Mouse (Mus musculus) liver, embryonic 13.5 days (tissue): ENCODE data around the gene Cpn2. TPM values are rescaled to one million over a fixed set of nuclear protein-coding genes. Genes with fewer than 3 reads are reported as not detected.

Experiments used
- ATAC-seq: fragments of 200-750 bp; cut with Nextera tagmentation; 2 replicates; pipeline ENCODE4 v1.8.0; 2017; ENCODE audit warnings: low read depth, mild to moderate bottlenecking, moderate number of reproducible peaks, moderate library complexity
- DNase-seq: peaks from one replicate; pipeline ENCODE4 v3.0.0; 2022
- H3K27ac ChIP-seq: fragments of 300-500 bp; sonication (generic); 2 replicates; pipeline ENCODE4 v1.5.1; 2015; ENCODE audit warnings: moderate library complexity, mild to moderate bottlenecking, inconsistent platforms
- H3K27me3 ChIP-seq: fragments of 300-500 bp; sonication (generic); 2 replicates; pipeline ENCODE4 v1.6.1; 2015; ENCODE audit warnings: mild to moderate bottlenecking, inconsistent platforms
- H3K36me3 ChIP-seq: fragments of 300-500 bp; sonication (generic); 2 replicates; pipeline ENCODE4 v1.6.1; 2015; ENCODE audit warnings: mild to moderate bottlenecking, inconsistent platforms
- H3K4me1 ChIP-seq: fragments of 300-500 bp; sonication (generic); replicated peaks from 2 replicates; pipeline ENCODE4 v1.6.1; 2015; ENCODE audit warnings: inconsistent platforms
- H3K4me2 ChIP-seq: fragments of 300-500 bp; sonication (generic); 2 replicates; pipeline ENCODE4 v1.6.1; 2015; ENCODE audit warnings: inconsistent platforms, mild to moderate bottlenecking, moderate library complexity
- H3K4me3 ChIP-seq: fragments of 300-500 bp; sonication (generic); replicated peaks from 2 replicates; pipeline ENCODE4 v1.5.1; 2015; ENCODE audit warnings: mild to moderate bottlenecking, inconsistent platforms
- H3K9ac ChIP-seq: fragments of 300-500 bp; sonication (generic); 2 replicates; pipeline ENCODE4 v1.6.1; 2015; ENCODE audit warnings: mild to moderate bottlenecking, inconsistent platforms
- H3K9me3 ChIP-seq: fragments of 300-500 bp; sonication (generic); replicated peaks from 2 replicates; pipeline ENCODE4 v1.6.1; 2016; ENCODE audit warnings: inconsistent platforms
- WGBS: fragments of 180-500 bp; shearing (Covaris S2); methylation state at CpG from one replicate; pipeline ENCODE4 v1.1.7; 2015; ENCODE audit not compliant: insufficient replicate concordance; 5-methylcytosine and 5-hydroxymethylcytosine counted together
- polyA plus RNA-seq: library from polyadenylated mRNA; unstranded; fragments of >200 nt; fragmentation: Nextera tagmentation; extraction: Ambion mirVana; gene quantifications from 2 replicates; pipeline ENCODE4 v1.2.1, GENCODE M21; 2015

Cpn2 gene
- polyA plus RNA-seq, 1 experiment from 2014 or later: 1.7 TPM

DNA sequence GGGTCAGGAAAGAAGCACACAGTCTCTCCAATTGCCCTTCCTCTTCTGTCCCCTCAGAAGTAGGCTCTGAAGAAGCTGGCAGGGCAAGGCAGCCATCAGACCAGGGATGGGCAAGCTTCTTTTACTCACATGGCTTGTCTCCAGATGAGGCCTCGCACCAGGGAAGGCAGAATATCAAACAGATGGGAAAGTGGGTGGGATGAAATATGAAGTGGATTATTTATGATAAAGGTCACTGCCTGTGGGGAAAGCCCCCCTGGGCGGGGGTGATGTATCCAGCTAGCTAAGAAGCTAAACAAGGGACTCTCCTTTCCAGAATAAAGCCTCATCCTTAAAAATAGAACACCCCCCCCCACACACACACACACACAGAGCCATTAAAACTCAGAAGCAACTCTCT is 31.7 kb downstream of the Cpn2 start:
- peaks cover 37% of the 10 kb centered on the region for H3K27me3 ChIP-seq
- H3K9me3 ChIP-seq: no peaks in the 10 kb centered on the region
- no peak overlapping the region for H3K27ac ChIP-seq
- H3K4me3 ChIP-seq: no peak overlapping the region
- DNase-seq: no peak
- 42% methylated on average over 2 of the region's 2 CpGs for WGBS
- peaks cover 17% of the 10 kb centered on the region for H3K4me1 ChIP-seq
- H3K4me2 ChIP-seq: no peak overlapping the region
- H3K9ac ChIP-seq: no peak overlapping the region
- no peaks in the 10 kb centered on the region for H3K36me3 ChIP-seq
- no peak for ATAC-seq

DNA sequence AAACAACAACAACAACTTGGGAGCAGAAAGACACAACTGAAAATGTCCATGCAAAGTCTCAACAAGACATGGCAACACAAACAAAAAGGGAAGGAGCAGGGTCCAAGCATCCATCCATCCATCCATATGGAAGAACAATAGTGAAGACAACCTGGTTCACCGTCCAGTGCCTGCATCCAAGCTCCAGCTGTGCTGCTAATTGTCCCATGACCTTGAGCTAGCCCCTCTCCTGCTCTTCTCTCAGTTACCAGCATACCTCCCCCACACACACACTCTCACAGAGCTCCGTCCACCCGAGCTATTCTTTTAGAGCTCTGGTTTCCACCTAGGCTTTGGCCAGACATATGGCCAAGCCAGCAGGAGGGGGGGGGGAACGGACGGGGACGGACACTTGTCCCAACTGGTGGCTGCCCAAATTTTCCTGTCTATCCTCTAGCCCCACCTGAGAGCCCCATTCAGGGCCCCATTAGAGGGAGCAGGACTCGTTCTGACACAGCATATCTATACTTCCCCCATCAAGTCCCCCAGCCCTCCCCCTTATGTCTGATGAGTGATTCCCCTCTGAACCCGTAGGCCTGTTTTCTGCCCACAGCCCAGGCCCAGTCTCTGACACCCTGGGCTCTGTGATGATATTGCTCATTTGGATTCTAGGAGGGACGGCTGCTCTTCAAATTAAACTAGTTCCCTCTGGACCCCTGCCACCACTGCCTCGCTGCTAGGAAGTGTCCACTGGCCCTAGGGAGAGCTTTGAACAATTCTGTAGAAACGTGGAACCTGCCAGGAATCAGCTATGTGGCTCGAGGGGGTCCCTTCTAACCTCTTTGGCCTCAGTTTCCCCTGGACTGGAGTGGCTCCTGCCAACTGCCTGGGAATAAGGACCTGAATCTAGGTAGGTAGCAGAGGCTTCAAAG is 32.4 kb downstream of the Cpn2 start:
- peaks cover 17% of the 10 kb centered on the region for H3K4me1 ChIP-seq
- H3K4me3 ChIP-seq: no peak overlapping the region
- peaks cover 37% of the 10 kb centered on the region for H3K27me3 ChIP-seq
- no peak overlapping the region for H3K9ac ChIP-seq
- no peak overlapping the region for H3K27ac ChIP-seq
- no peaks in the 10 kb centered on the region for H3K36me3 ChIP-seq
- H3K9me3 ChIP-seq: no peaks in the 10 kb centered on the region
- H3K4me2 ChIP-seq: no peak overlapping the region
- DNase-seq (no peak), ATAC-seq (no peak)
- 40% methylated on average over 12 of the region's 12 CpGs for WGBS

DNA sequence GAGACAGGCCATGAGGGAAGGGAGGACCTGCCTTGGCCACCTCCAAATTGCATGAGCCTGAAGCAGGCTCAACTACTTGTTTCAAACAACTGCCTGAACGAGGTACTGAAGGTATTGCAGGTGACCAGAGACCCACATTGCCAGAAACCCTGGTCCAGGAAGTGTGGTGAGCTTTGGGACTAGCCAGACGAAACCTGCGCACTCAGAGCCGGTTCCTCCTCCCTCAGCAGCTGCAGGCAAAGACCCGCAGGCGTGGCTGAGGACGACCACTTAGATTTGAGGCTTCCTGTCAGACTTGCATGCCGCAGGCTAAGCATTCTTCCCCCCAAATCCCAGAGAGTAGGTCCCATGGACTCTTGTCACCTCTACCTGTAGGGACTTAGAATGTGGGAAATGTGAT is 33.2 kb downstream of the Cpn2 start:
- no peak overlapping the region for H3K9ac ChIP-seq

DNA sequence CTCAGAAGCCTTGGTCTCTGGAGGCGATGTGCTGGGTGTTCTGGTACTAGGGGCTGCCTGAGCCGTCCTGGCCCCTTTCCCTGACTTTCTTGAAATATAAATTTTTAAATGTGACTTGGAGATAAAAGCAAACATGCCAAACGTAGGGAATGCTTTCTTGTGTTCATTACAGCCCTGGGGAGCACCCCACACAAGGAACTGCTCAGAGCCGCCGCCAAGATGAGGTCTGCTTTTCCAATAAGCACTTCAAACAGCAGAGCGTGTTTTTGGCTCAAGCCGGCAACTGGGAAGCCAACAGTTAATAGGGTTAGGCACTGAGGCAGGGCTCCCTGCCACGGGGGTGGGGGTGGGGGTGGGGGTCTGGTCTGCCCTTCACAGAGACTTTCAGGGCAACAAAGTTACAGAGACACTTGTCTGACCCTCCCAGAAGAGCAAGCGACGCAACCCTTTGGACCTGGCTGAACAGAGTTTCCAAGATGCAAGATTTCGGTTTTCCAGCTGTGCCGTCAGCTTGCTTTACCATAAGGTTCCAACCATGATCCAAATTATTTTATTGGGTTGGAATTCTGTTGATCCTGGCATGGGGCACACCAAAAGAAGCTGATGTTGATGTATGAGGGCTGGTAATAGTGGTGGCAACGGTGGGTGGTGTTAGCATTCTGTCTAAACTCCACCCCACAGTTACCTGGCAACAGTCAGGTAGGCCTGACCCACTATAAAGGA is 35.3 kb downstream of the Cpn2 start:
- 42% methylated on average over 13 of the region's 13 CpGs for WGBS
- H3K27ac ChIP-seq: no peak overlapping the region
- no peak for DNase-seq
- H3K4me1 ChIP-seq: peaks cover 24% of the 10 kb centered on the region
- H3K9me3 ChIP-seq: no peaks in the 10 kb centered on the region
- H3K27me3 ChIP-seq: peaks cover 32% of the 10 kb centered on the region
- H3K4me3 ChIP-seq: no peak overlapping the region
- H3K4me2 ChIP-seq: no peak overlapping the region
- no peaks in the 10 kb centered on the region for H3K36me3 ChIP-seq
- H3K9ac ChIP-seq: no peak overlapping the region
- ATAC-seq: no peak

More for the DNA sequence above, 33.2 kb downstream of the Cpn2 start:
- Histone ChIP-seq H3K27me3 (peaks cover 37% of the 10 kb centered on the region), H3K4me2 (no peak overlapping the region), H3K9me3 (no peaks in the 10 kb centered on the region), H3K4me3 (no peak overlapping the region), H3K4me1 (peaks cover 17% of the 10 kb centered on the region), H3K36me3 (no peaks in the 10 kb centered on the region), H3K27ac (no peak overlapping the region)
- DNase-seq: no peak
- no peak for ATAC-seq
- WGBS: 17% methylated on average over 8 of the region's 8 CpGs

DNA sequence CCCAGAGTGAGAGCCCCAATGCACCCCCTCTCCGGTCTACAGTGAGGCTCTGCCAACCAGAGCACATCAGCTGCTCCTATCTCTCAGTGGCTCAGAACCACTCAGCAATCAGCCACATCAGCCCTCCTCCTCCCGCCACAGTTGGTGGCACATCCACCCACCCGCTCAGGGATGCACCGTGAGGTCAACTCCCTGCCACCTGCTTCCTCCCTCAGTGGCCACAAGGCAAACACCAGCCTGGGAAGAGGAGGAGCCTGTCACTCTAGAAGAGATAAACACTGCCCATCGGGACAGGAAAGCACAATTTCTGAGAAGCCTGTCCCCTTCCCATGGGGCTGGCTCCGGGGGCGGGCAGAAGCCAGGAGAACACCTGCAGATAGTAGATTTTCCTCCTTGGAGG is 39.9 kb downstream of the Cpn2 start:
- Histone ChIP-seq H3K27ac (no peak overlapping the region; the same call in 1 of the 2 replicates), H3K27me3 (no peaks in the 10 kb centered on the region), H3K36me3 (no peaks in the 10 kb centered on the region), H3K9me3 (no peaks in the 10 kb centered on the region), H3K4me3 (no peak overlapping the region), H3K4me1 (peaks cover 8% of the 10 kb centered on the region), H3K4me2 (no peak overlapping the region), H3K9ac (no peak overlapping the region)
- DNase-seq (peak; percentile 2), ATAC-seq (peak; percentile 47; the same call in 1 of the 2 replicates)
- 4% methylated on average over 7 of the region's 7 CpGs for WGBS

DNA sequence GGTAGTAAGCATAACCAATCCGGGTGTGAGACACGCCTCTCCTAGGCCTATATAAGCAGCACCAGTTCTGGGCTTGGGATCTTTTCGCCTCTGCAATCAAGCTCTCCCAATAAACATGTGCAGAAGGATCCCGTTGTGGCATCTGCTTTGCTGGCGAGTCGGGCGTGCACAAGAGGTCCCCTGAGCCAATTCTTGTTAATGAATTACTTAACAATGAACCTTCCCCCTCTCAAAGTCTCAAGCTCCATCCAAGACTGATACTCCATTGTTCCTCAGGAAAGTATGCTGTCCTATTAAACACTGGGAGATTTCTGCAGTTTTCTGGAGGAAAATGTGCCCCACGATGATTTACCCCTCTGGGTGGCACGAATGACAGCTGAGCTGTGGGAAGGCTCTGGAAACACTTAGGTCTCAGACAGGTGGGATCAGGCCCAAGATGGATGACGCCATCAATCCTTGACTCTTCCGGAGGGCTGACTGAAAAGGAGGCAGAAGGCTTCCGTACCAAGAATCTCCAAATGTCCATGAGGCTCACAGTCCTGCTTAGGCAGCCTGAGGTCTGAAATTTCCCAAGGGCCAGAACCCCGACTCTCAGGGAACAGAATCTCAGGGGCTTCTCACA is 46.0 kb downstream of the Cpn2 start:
- DNase-seq (no peak), ATAC-seq (no peak)
- no peaks in the 10 kb centered on the region for H3K4me1 ChIP-seq
- H3K4me3 ChIP-seq: no peak overlapping the region
- H3K4me2 ChIP-seq: no peak overlapping the region
- H3K9ac ChIP-seq: no peak overlapping the region
- H3K36me3 ChIP-seq: no peaks in the 10 kb centered on the region
- H3K27me3 ChIP-seq: no peaks in the 10 kb centered on the region
- WGBS: 75% methylated on average over 13 of the region's 13 CpGs
- H3K9me3 ChIP-seq: no peaks in the 10 kb centered on the region
- H3K27ac ChIP-seq: no peak overlapping the region

DNA sequence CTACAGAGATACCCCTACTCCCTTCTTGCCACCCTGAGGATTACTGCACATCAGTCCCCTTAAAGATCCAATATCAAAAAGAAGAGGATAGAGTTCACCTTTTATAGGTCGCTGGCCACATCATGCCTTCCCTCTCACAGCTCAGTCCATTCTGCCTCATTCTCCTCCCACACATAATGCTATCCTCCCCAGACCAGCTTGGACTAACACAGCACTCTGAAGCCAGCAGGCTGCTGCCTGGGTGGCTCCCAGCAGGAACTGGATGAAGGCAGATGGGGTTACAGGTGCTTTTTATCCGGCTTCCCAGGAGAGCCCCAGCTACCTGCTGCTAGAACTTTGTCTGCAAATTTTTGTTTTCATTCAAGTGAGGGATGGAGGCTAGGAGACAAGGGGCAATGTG is 51.5 kb downstream of the Cpn2 start:
- no peaks in the 10 kb centered on the region for H3K4me1 ChIP-seq
- no peak overlapping the region for H3K4me3 ChIP-seq
- H3K36me3 ChIP-seq: no peaks in the 10 kb centered on the region
- no peak overlapping the region for H3K9ac ChIP-seq
- WGBS: 38% methylated on average over 2 of the region's 2 CpGs
- 0 out of 2 replicates have a peak, but pooled peaks cover 5% of the 10 kb centered on the region for H3K27me3 ChIP-seq
- H3K4me2 ChIP-seq: no peak overlapping the region
- ATAC-seq (no peak), DNase-seq (no peak)
- H3K27ac ChIP-seq: no peak overlapping the region
- H3K9me3 ChIP-seq: no peaks in the 10 kb centered on the region

DNA sequence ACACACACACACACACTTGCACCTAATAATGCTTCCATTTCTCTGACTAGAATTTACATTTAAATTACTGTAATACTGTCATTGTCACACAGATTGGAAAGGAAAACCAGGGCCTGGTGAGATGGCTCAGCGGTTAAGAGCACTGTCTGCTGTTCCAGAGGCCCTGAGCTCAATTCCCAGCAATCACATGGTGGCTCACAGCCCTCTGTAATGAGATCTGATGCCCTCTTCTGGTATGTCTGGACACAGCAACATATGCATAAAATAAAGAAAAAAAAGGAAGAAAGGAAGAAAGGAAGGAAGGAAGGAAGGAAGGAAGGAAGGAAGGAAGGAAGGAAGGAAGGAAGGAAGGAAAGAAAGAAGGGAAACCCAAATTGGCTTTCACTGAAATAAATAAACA is 53.7 kb downstream of the Cpn2 start:
- no peaks in the 10 kb centered on the region for H3K36me3 ChIP-seq
- WGBS: 62% methylated on average over 1 of the region's 1 CpGs
- no peak for DNase-seq
- ATAC-seq: no peak
- no peaks in the 10 kb centered on the region for H3K4me1 ChIP-seq
- 0 out of 2 replicates have a peak, but pooled peaks cover 5% of the 10 kb centered on the region for H3K27me3 ChIP-seq
- no peak overlapping the region for H3K9ac ChIP-seq
- H3K27ac ChIP-seq: no peak overlapping the region
- H3K4me2 ChIP-seq: no peak overlapping the region
- peaks cover 6% of the 10 kb centered on the region; the same call in 1 of the 2 replicates for H3K9me3 ChIP-seq
- no peak overlapping the region for H3K4me3 ChIP-seq

DNA sequence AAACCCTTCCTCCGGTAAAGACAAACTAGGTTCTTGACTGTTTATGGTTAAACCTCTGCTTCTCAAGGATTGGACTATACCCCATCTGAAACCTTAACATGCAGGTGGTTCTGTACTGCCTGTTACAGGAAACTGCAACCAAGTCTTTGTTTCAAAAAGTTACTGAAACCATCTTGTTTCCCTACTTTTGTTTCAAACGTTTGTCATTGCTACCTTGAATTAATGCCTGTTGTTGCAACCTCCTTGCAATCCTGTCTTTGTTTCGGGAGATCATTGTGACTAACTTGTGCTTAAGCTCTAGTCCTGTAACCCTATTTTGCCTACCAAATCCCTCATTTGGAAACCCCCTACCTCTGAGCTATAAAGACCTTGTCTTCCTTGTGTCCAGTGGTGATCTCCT is 55.3 kb downstream of the Cpn2 start:
- Histone ChIP-seq H3K9me3 (peaks cover 6% of the 10 kb centered on the region; the same call in 1 of the 2 replicates), H3K4me2 (no peak overlapping the region), H3K9ac (no peak overlapping the region), H3K4me3 (no peak overlapping the region), H3K4me1 (no peaks in the 10 kb centered on the region), H3K27me3 (0 out of 2 replicates have a peak, but pooled peaks cover 5% of the 10 kb centered on the region), H3K36me3 (no peaks in the 10 kb centered on the region), H3K27ac (no peak overlapping the region)
- DNase-seq (no peak), ATAC-seq (no peak)
- 52% methylated on average over 3 of the region's 3 CpGs for WGBS

DNA sequence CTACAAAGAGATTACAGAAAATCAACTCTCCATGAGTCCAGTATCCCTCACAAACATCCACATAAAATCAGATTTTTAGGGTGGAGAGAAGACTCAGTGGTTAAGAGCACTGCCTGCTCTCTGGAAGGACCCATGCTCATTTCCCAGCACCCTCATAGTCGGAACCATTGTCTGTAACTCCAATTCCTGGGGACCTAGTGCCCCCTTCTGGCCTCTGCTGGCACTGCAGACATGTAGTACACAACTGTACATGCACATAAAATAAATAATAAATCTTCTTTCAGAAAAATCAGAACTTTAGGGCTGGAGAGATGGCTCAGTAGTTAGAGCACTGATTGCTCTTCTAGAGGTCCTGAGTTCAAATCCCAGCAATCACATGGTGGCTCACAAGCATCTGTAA is 58.0 kb downstream of the Cpn2 start:
- WGBS: 71% methylated on average over 1 of the region's 1 CpGs
- Histone ChIP-seq H3K4me1 (no peaks in the 10 kb centered on the region), H3K9me3 (peaks cover 6% of the 10 kb centered on the region; the same call in 1 of the 2 replicates), H3K36me3 (no peaks in the 10 kb centered on the region), H3K27ac (no peak overlapping the region), H3K4me2 (no peak overlapping the region), H3K9ac (no peak overlapping the region), H3K27me3 (peaks cover 11% of the 10 kb centered on the region; the same call in 1 of the 2 replicates), H3K4me3 (no peak overlapping the region)
- ATAC-seq: no peak
- no peak for DNase-seq

DNA sequence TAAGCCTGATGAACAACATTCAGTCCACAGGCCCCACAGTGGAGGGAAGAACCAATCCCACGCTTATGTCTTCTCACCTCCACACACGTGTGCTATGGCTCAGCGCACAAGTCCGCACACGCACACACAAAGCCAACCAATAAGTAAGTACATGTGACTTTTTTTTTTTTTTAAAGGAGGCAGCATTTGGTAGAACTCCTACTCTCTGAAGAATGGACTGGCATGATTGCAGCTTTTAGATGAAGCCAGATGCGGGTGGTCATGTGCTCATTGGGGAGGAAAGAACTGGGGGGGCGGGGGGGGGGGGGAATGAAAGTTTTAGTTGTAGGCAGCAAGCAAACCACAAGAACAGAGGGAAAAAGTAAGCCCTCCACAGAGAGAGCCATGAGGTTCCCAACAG is 59.3 kb downstream of the Cpn2 start:
- WGBS: 80% methylated on average over 6 of the region's 7 CpGs
- H3K27ac ChIP-seq: no peak overlapping the region
- no peak overlapping the region for H3K4me2 ChIP-seq
- peaks cover 11% of the 10 kb centered on the region; the same call in 1 of the 2 replicates for H3K27me3 ChIP-seq
- no peak overlapping the region for H3K4me3 ChIP-seq
- no peaks in the 10 kb centered on the region for H3K36me3 ChIP-seq
- ATAC-seq: no peak
- no peak overlapping the region for H3K9ac ChIP-seq
- H3K4me1 ChIP-seq: no peaks in the 10 kb centered on the region
- no peak for DNase-seq
- peaks cover 6% of the 10 kb centered on the region; the same call in 1 of the 2 replicates for H3K9me3 ChIP-seq
